Mouse (Mus musculus) kidney, postnatal 14 days (tissue): ENCODE results near the gene Dynlt1b.
"Not testable (repeated sequence)": the region's sequence is repeated elsewhere in the genome, so short reads cannot be mapped to it uniquely, and the experiment has no call there.

Experiments
- DNase-seq: peaks from one replicate; pipeline ENCODE4 v3.0.0; 2022; ENCODE audit warnings: mixed read lengths

The Dynlt1b gene

DNA sequence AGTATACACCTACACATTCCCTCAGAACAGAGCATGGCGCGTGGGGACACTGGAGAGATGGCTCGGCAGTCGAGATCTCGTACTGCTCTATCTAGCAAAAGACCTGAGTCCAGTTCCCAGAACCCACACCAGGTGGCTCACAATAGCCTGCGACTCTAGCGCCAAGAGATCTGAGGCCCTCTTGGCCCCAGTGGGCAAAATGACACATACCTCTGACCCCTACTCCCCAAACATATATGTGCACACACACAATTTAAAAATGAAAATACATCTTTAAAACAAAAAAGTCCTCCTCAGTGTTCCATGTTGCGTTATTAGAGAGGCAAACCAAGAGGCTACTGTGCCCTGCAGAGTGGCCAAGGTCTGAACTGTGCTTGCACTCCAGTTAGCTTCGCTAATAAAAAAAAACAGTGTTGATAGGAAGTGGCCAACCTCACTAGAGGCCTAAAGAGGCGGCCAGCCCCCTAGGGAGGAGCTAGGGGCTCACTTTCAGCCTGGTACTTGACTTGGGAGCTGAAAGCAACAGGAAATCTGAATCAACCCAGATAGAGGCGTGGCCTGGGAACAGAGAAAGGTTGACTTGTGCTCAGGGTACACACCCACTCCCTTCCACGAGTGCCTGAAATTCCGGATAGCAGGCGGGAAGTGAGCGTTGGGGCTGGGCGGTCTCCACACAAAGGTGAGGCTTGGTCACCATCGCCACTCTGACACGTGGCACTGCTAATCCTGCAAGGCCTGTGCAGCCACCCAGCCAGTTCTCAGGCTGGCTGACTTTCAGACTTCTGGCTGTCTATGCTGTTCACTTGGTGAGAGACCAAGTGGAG lies 37.9 kb downstream of the Dynlt1b start:
- DNase-seq, result not testable (repeated sequence)

DNA sequence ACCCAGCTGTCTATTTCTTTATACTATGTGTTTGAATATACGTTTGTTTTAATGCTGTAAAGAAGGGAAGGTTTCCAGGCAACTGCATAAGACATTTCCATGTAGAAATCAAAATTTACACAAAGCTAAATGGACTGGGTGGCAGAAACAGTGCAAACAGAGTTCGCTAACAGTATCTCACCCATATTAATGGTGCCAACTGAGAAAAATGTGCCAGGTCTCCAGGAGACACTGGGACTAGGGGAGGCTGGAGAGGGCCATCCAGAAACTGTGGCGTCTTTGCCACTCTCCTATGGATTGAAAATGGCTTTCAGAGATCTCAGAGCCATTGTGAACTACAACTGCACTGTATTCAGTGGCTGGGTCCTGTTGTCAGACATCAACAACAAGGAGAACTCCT lies 40.1 kb downstream of the Dynlt1b start:
- not testable (repeated sequence) for DNase-seq

DNA sequence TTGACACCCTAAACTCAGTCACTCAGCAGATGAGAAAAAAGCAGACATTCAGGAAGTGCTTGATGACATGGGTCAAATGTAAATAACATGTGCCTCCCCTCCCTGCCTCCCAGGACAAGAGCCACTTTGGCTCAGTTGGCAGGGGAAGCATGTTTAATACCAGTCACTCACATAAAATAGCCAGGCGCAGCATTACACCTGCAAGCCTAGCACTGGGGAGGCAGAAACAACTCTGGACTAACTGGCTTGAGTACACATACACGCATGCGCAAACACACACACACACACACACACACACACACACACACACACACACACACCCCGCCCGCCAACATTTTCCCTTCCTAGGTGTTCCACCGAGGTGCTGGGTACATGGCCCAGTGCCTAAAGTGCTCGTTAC lies 40.8 kb downstream of the Dynlt1b start:
- not testable (repeated sequence) for DNase-seq

DNA sequence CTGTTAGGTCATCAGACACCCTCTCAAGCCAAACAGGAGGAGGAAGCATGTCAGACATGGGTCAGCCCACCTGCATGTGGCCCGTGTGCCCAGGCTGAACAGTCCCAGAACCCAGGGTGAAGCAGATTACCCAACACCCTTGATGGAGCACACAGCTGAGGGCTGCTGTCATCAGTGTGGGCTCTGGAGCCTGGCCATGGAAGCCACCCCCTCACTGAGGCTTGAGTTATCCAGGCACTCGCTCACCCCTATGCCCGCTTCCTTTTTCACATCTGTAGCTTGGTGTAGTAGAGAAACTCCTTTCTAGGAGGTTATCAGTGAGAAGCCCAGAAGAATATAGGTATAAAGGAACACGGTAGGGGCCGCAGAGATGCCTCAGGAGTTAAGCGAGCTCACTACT lies 45.4 kb downstream of the Dynlt1b start:
- DNase-seq, result not testable (repeated sequence)

DNA sequence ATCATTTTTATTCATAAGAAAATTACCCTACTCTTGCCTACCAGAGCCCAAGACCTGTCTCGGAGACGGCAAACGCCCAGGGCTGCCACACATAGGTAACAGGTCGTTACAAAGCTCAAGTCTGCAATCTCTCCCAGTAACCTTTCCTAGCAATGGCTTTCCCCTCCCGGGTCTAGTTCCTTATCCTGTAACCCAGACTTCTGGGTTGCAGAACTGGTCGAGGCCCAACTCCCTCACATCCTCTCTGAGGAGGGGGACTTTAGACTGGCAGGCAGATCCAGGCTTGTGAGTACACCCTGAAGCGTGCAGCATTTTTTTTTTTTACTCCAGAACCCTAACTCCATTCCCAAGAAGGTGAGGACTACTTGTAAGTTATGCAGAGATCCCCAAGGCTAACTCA lies 46.0 kb downstream of the Dynlt1b start:
- not testable (repeated sequence) for DNase-seq

DNA sequence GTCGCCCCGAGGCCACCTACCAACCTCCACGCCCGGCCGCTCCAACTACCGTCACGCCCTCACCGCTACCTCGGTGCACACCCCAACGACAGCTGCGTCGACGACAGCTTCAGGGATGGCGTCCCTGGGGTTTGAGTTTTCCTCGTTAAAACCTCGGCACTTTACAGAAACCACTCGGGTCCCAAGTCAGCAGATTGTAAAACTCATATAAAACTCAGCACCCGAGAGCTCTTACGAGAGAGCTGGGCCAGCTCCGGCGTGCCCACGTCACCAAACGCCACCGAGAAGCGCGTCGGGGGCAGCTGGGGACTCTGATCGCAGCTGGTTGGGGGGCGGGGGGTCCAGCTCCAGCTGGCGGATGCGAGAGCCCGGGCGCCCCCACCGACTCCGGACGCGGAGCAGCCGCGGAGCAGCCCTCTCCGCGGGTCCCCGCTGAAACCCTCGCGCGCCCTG lies 46.6 kb downstream of the Dynlt1b start:
- DNase-seq, result not testable (repeated sequence)

DNA sequence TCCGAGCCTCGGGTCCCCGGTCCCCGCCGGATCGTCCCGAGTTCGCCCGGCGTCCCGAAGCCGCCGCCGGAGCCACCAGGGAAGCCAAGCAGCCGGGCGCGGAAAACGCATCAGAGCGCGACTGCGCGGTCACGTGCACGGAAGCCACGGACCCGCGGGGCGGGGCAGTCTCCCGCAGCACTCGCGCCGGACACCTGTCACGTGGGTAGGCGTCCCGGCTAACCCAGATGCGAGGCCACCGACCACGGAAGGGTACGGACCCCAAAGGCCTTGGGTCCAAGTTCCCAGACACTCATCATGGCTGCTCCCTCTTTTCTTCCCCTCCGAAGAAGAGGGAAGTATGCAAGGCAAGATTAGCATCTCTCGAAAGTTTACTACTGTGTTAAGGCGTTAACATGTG lies 47.1 kb downstream of the Dynlt1b start:
- DNase-seq, result not testable (repeated sequence)

DNA sequence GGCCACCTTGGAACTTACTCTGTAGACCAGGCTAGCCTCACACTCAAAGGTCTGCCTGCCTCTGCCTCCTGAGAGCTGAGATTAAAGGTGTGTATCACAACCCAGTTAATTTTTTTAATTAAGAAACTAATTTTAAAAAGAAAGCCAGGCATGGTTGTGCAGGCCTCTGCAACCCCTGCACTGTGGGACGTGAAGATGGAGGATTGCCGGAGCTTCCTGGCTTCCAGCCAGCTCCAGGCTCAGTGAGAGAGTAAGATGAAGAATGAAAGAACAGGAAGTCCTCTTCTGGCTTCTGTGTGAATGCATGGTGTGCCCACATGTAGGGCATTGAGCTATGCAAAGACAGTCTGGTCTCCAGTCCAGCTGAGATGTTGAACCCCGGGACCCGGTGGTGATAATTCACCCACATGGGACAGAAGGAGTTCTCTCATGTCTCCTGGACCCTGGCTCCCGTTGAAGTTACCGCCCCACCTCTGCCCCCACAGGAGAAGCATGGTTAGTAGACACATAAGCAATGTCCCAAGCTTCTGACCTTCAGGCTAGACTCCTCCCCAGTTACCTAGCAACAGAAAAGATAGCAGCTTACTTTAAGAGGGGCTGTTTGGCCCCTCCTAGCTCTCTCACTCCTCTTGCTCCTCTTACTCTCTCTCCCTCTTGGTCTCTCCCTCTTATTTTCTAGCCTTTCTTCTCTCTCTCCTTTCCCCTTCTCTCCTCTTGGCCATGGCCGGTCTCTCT lies 51.1 kb downstream of the Dynlt1b start:
- not testable (repeated sequence) for DNase-seq

DNA sequence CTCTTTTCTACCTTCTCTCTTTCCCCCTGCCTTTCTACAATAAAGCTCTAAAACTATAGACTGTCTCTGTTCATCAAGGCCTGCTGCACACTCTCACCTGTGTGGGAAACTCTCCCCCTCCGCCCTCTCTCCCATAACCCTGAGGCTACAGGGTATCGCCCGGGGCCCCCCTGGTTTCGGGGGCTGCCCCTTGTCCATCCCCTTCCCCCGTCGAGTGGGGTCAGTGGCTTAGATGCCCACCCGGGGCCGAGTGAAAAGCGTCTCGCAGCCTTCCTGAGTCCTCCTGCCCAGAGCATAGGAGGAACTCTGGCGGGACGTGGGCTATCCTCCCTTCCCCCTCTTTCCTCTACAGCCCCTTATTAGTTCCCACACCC lies 51.7 kb downstream of the Dynlt1b start:
- DNase-seq, result not testable (repeated sequence)

DNA sequence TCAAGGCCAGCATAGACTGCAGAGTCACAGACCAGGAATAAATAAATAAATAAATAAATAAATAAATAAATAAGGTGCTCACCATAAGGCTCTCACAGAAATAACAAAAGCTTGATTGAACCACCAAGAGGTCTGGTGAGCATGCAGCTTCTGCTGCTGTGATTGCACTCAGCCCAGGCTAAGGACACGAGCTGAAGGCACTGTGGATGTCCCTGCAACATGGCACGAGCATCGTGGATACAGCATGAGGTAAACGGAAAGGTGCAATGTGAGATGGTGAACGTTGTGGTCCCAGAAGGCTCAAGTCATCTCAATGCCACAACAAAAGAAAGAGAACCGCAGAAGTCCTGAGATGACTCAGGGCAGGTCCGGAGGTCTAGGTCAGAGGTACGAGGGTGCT lies 52.3 kb downstream of the Dynlt1b start:
- DNase-seq, result not testable (repeated sequence)
